Mouse (Mus musculus): ENCODE measurements around the gene Dhx33. TPM values are rescaled to one million over a fixed set of nuclear protein-coding genes. Genes with fewer than 3 reads are reported as not detected.

Dhx33 gene
- polyA plus RNA-seq, 1 experiment from 2014 or later: 15.7 TPM

- Histone ChIP-seq H3K9me3 (no peaks in the 10 kb centered on the region), H3K4me3 (no peak overlapping the region), H3K4me2 (peak overlapping the region; percentile 70; the same call in 1 of the 2 replicates), H3K27ac (replicated peaks) (no peak overlapping the region), H3K9ac (no peak overlapping the region), H3K4me1 (replicated peaks) (peaks cover 43% of the 10 kb centered on the region), H3K27me3 (no peaks in the 10 kb centered on the region), H3K36me3 (peaks cover 12% of the 10 kb centered on the region)
- no peak for ATAC-seq (ENCODE audit: low FRiP score, low read depth)
- 92% methylated on average over 1 of the region's 1 CpGs for WGBS
Observed at GRCm38 (mm10) chr11:71017051-71017450, 12.8 kb upstream of the Dhx33 start.

GRCm38 (mm10) chr11:71012743-71013142, 8.5 kb upstream of the Dhx33 start:
- H3K4me2 ChIP-seq: no peak overlapping the region
- WGBS: 96% methylated on average over 7 of the region's 7 CpGs
- H3K4me3 ChIP-seq: no peak overlapping the region
- H3K9ac ChIP-seq: no peak overlapping the region
- H3K27ac ChIP-seq (replicated peaks): no peak overlapping the region
- H3K36me3 ChIP-seq: peaks cover 40% of the 10 kb centered on the region
- H3K9me3 ChIP-seq: no peaks in the 10 kb centered on the region
- ATAC-seq (ENCODE audit: low FRiP score, low read depth): no peak
- H3K4me1 ChIP-seq (replicated peaks): peaks cover 17% of the 10 kb centered on the region
- H3K27me3 ChIP-seq: no peaks in the 10 kb centered on the region

GRCm38 (mm10) chr11:71008321-71008720, 4.1 kb upstream of the Dhx33 start:
- H3K9me3 ChIP-seq: no peaks in the 10 kb centered on the region
- peaks cover 10% of the 10 kb centered on the region for H3K4me1 ChIP-seq (replicated peaks)
- H3K9ac ChIP-seq: no peak overlapping the region
- no peaks in the 10 kb centered on the region for H3K27me3 ChIP-seq
- no peak overlapping the region for H3K27ac ChIP-seq (replicated peaks)
- H3K36me3 ChIP-seq: peaks cover 38% of the 10 kb centered on the region
- WGBS: 92% methylated on average over 3 of the region's 3 CpGs
- H3K4me3 ChIP-seq: no peak overlapping the region
- no peak overlapping the region for H3K4me2 ChIP-seq
- ATAC-seq (ENCODE audit: low FRiP score, low read depth): no peak

- no peak overlapping the region for H3K27ac ChIP-seq (replicated peaks)
- no peak overlapping the region for H3K4me3 ChIP-seq
- H3K4me2 ChIP-seq: no peak overlapping the region
- H3K4me1 ChIP-seq (replicated peaks): peaks cover 15% of the 10 kb centered on the region
- no peaks in the 10 kb centered on the region for H3K9me3 ChIP-seq
- WGBS: 92% methylated on average over 7 of the region's 7 CpGs
- H3K27me3 ChIP-seq: no peaks in the 10 kb centered on the region
- H3K36me3 ChIP-seq: peaks cover 36% of the 10 kb centered on the region
- H3K9ac ChIP-seq: no peak overlapping the region
- ATAC-seq (ENCODE audit: low FRiP score, low read depth): no peak
Observed at GRCm38 (mm10) chr11:71007831-71008230, 3.6 kb upstream of the Dhx33 start.

- Histone ChIP-seq H3K27me3 (no peaks in the 10 kb centered on the region), H3K4me1 (replicated peaks) (peaks cover 23% of the 10 kb centered on the region), H3K36me3 (peaks cover 28% of the 10 kb centered on the region), H3K27ac (replicated peaks) (no peak overlapping the region), H3K4me3 (no peak overlapping the region), H3K9ac (no peak overlapping the region), H3K9me3 (no peaks in the 10 kb centered on the region), H3K4me2 (no peak overlapping the region)
- ATAC-seq (ENCODE audit: low FRiP score, low read depth): no peak
- 95% methylated on average over 6 of the region's 6 CpGs for WGBS
Observed at GRCm38 (mm10) chr11:71007026-71007425, 2.8 kb upstream of the Dhx33 start.

- Histone ChIP-seq H3K27ac (replicated peaks) (0 out of 2 replicates have a peak overlapping the region, but pooled peaks have one; percentile 57), H3K4me1 (replicated peaks) (peaks cover 23% of the 10 kb centered on the region), H3K4me3 (peak overlapping the region; percentile 95), H3K36me3 (peaks cover 12% of the 10 kb centered on the region; the same call in 1 of the 2 replicates), H3K27me3 (no peaks in the 10 kb centered on the region), H3K9ac (peak overlapping the region; percentile 25), H3K9me3 (no peaks in the 10 kb centered on the region), H3K4me2 (peak overlapping the region; percentile 90)
- no peak for ATAC-seq (ENCODE audit: low FRiP score, low read depth)
- WGBS: 51% methylated on average over 5 of the region's 5 CpGs
Observed at GRCm38 (mm10) chr11:71005046-71005445, 809 bp upstream of the Dhx33 start.

- Histone ChIP-seq H3K4me1 (replicated peaks) (peaks cover 23% of the 10 kb centered on the region), H3K4me3 (peak overlapping the region; percentile 95), H3K9ac (peak overlapping the region; percentile 76), H3K27me3 (no peaks in the 10 kb centered on the region), H3K9me3 (no peaks in the 10 kb centered on the region), H3K36me3 (peaks cover 16% of the 10 kb centered on the region), H3K27ac (replicated peaks) (peak overlapping the region; percentile 84), H3K4me2 (peak overlapping the region; percentile 90)
- WGBS: under 1% methylated on average over 49 of the region's 49 CpGs
- ATAC-seq (ENCODE audit: low FRiP score, low read depth): peak; percentile 86
Observed at GRCm38 (mm10) chr11:71003611-71004315, 474 bp downstream of the Dhx33 start.

GRCm38 (mm10) chr11:71001167-71001566, 3.1 kb downstream of the Dhx33 start:
- peaks cover 37% of the 10 kb centered on the region for H3K36me3 ChIP-seq
- 89% methylated on average over 4 of the region's 4 CpGs for WGBS
- H3K4me3 ChIP-seq: no peak overlapping the region
- H3K4me2 ChIP-seq: no peak overlapping the region
- H3K9ac ChIP-seq: no peak overlapping the region
- H3K4me1 ChIP-seq (replicated peaks): peaks cover 23% of the 10 kb centered on the region
- no peaks in the 10 kb centered on the region for H3K27me3 ChIP-seq
- ATAC-seq (ENCODE audit: low FRiP score, low read depth): no peak
- H3K27ac ChIP-seq (replicated peaks): no peak overlapping the region
- H3K9me3 ChIP-seq: no peaks in the 10 kb centered on the region

- under 1% methylated on average over 59 of the region's 64 CpGs for WGBS
- Histone ChIP-seq H3K27ac (replicated peaks) (peak within 1 kb of the TSS; percentile 76), H3K36me3 (peaks cover 67% of the 10 kb centered on the region)
Observed at GRCm38 (mm10) chr11:70982557-70983228, 21.5 kb downstream of the Dhx33 start, which contains the start of gene C1qbp. Gene C1qbp (minus strand): TSS chr11:70983026.

GRCm38 (mm10) chr11:70982030-70982429, 22.2 kb downstream of the Dhx33 start:
- Histone ChIP-seq H3K27ac (replicated peaks) (peak overlapping the region; percentile 76; the same call in 1 of the 2 replicates), H3K4me1 (replicated peaks) (peaks cover 12% of the 10 kb centered on the region), H3K4me2 (peak overlapping the region; percentile 79), H3K4me3 (peak overlapping the region; percentile 100), H3K9ac (peak overlapping the region; percentile 98), H3K27me3 (no peaks in the 10 kb centered on the region), H3K36me3 (peaks cover 67% of the 10 kb centered on the region), H3K9me3 (no peaks in the 10 kb centered on the region)
- ATAC-seq (ENCODE audit: low FRiP score, low read depth): no peak
- 10% methylated on average over 12 of the region's 12 CpGs for WGBS

More at GRCm38 (mm10) chr11:70982557-70983228, 21.5 kb downstream of the Dhx33 start, which contains the start of gene C1qbp:
- peak within 1 kb of the TSS; percentile 79 for H3K4me2 ChIP-seq
- H3K4me1 ChIP-seq (replicated peaks): peaks cover 12% of the 10 kb centered on the region
- no peaks in the 10 kb centered on the region for H3K9me3 ChIP-seq
- peak within 1 kb of the TSS; percentile 98 for H3K9ac ChIP-seq
- no peaks in the 10 kb centered on the region for H3K27me3 ChIP-seq
- ATAC-seq (ENCODE audit: low FRiP score, low read depth): peak; percentile 96
- peak within 1 kb of the TSS; percentile 100 for H3K4me3 ChIP-seq

GRCm38 (mm10) chr11:70980751-70981510, 23.3 kb downstream of the Dhx33 start:
- Histone ChIP-seq H3K9ac (no peak overlapping the region), H3K36me3 (peaks cover 67% of the 10 kb centered on the region), H3K4me2 (0 out of 2 replicates have a peak overlapping the region, but pooled peaks have one; percentile 79), H3K27me3 (no peaks in the 10 kb centered on the region), H3K4me1 (replicated peaks) (peaks cover 12% of the 10 kb centered on the region), H3K4me3 (no peak overlapping the region), H3K27ac (replicated peaks) (no peak overlapping the region), H3K9me3 (no peaks in the 10 kb centered on the region)
- 96% methylated on average over 14 of the region's 14 CpGs for WGBS
- ATAC-seq (ENCODE audit: low FRiP score, low read depth): no peak
